Mouse (Mus musculus): ENCODE results near the gene Timm17a. TPM values are rescaled to one million over a fixed set of nuclear protein-coding genes. Genes with fewer than 3 reads are reported as not detected.

Timm17a gene
- polyA plus RNA-seq, 1 experiment from 2014 or later: 155 TPM

Other genes starting within 250 kb of the Timm17a start
- 0.35 and 0.44 TPM in 2 replicates for gene Lgr6, start 208.5 kb downstream of the Timm17a start, polyA plus RNA-seq (2015; fragmentation: Nextera tagmentation; extraction: Ambion mirVana)
- 0.46 and 0.51 TPM in 2 replicates for gene Ptpn7, start 181.1 kb downstream of the Timm17a start, polyA plus RNA-seq (2015; fragmentation: Nextera tagmentation; extraction: Ambion mirVana)
- gene Arl8a, start 167.0 kb downstream of the Timm17a start, polyA plus RNA-seq (2015; fragmentation: Nextera tagmentation; extraction: Ambion mirVana): 234 and 247 TPM in 2 replicates
- gene Gpr37l1, start 146.1 kb downstream of the Timm17a start, polyA plus RNA-seq (2015; fragmentation: Nextera tagmentation; extraction: Ambion mirVana): 0.13 and 0.17 TPM in 2 replicates
- 0.16 and 0.34 TPM in 2 replicates for gene Elf3, start 55.2 kb downstream of the Timm17a start, polyA plus RNA-seq (2015; fragmentation: Nextera tagmentation; extraction: Ambion mirVana)
- gene Rnpep, start 29.7 kb downstream of the Timm17a start, polyA plus RNA-seq (2015; fragmentation: Nextera tagmentation; extraction: Ambion mirVana): 87.7 and 102 TPM in 2 replicates
- 0.36 and 0.57 TPM in 2 replicates for gene Lmod1, start 11.0 kb upstream of the Timm17a start, polyA plus RNA-seq (2015; fragmentation: Nextera tagmentation; extraction: Ambion mirVana)
- 83.7 and 84.8 TPM in 2 replicates for gene Shisa4, start 61.5 kb upstream of the Timm17a start, polyA plus RNA-seq (2015; fragmentation: Nextera tagmentation; extraction: Ambion mirVana)
- gene Ipo9, start 116.7 kb upstream of the Timm17a start, polyA plus RNA-seq (2015; fragmentation: Nextera tagmentation; extraction: Ambion mirVana): 136 and 142 TPM in 2 replicates